Mouse (Mus musculus): ENCODE results near the gene Akr1a1. TPM values are rescaled to one million over a fixed set of nuclear protein-coding genes. Genes with fewer than 3 reads are reported as not detected.

Akr1a1 gene
- total RNA-seq, 1 experiment, result 262 TPM

DNA sequence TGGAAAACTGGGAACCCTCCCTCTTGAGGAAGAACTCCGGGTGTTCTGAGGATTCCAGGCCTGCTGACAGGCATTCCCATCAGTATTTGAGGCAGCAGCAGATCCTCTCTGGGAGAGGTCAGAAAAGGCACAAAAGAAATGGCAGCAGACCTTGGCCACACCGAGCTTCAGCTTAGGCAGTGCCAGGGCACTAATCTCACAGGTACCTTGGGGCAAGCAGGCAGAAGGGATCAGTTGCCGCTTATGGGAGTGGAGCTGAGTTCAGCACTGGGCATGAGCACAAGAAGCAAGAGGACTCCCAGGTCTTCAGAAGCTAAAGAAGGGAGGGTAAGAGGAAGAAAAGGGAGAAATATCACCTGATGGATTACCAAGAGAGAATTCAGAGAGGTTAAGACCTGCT, 6.5 kb upstream of the Akr1a1 start:
- Histone ChIP-seq H3K4me1 (ENCODE audit: control insufficient read depth in 2 of 2, insufficient read depth in 2 of 2, low read length in 2 of 2, poor library complexity in 1 of 2) (peaks cover 12 to 19% of the 10 kb centered on the region in 2 experiments), H3K27ac (ENCODE audit: insufficient read depth, low read depth, low read length, poor library complexity, severe bottlenecking) (peak overlapping the region; percentile 55; the same call in 1 of the 2 replicates), H3K9ac (ENCODE audit: insufficient read depth, low read depth, low read length, poor library complexity, severe bottlenecking) (peak overlapping the region; percentile 44; the same call in 1 of the 2 replicates), H3K9me3 (ENCODE audit: control insufficient read depth, insufficient read depth, low read depth, low read length) (no peaks in the 10 kb centered on the region), H3K4me3 (ENCODE audit: insufficient read depth in 1 of 2, low read depth in 1 of 2, low read length in 2 of 2, poor library complexity in 1 of 2, severe bottlenecking in 1 of 2) (no peak overlapping the region), H3K36me3 (ENCODE audit: control insufficient read depth, insufficient read depth, low read length, poor library complexity, severe bottlenecking) (no peaks in the 10 kb centered on the region)
- in situ Hi-C loops (cut with MboI; ENCODE audit: low sequenced_read_pairs in 2 of 2, unreplicated experiment in 2 of 2), result no loop called here
- DNase-seq (ENCODE audit: low read depth, low spot score), result no peak
- TF ChIP-seq CHD2 (IDR thresholded peaks at IDR 0.05; ENCODE audit: low read depth, low read length) (no peak), HCFC1 (IDR thresholded peaks at IDR 0.05; ENCODE audit: borderline replicate concordance, insufficient read depth, low read length) (no peak), MAFK (IDR thresholded peaks at IDR 0.05; ENCODE audit: insufficient read depth, low read depth, low read length) (no peak), ZC3H11A (IDR thresholded peaks at IDR 0.05; ENCODE audit: borderline replicate concordance, low read depth, low read length) (no peak), ZNF384 (IDR thresholded peaks at IDR 0.05; ENCODE audit: low read depth, low read length) (no peak)

DNA sequence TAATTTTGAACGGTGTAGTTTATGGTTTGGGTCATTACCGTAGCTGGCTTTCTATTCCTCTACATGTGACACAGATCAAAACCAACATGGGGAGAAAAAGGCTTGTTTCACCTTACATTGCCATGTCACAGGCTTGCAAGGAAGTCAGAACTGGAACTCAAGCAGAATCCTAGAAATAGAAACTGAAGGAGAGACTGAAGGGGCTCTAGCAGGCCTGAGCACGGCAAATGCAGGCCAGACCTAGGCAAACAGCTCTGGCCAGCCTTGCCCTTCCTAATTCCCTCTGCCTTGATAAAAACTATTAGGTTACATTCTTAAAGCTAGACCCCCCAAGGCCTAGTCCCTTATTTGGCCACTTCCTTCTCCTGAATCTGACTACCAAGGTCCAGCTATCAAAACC, 4.2 kb upstream of the Akr1a1 start:
- Histone ChIP-seq H3K4me3 (ENCODE audit: insufficient read depth in 1 of 2, low read depth in 1 of 2, low read length in 2 of 2, poor library complexity in 1 of 2, severe bottlenecking in 1 of 2) (no peak overlapping the region), H3K9me3 (ENCODE audit: control insufficient read depth, insufficient read depth, low read depth, low read length) (no peaks in the 10 kb centered on the region), H3K4me1 (ENCODE audit: control insufficient read depth in 2 of 2, insufficient read depth in 2 of 2, low read length in 2 of 2, poor library complexity in 1 of 2) (peaks cover 12 to 17% of the 10 kb centered on the region in 2 experiments), H3K9ac (ENCODE audit: insufficient read depth, low read depth, low read length, poor library complexity, severe bottlenecking) (no peak overlapping the region), H3K27ac (ENCODE audit: insufficient read depth, low read depth, low read length, poor library complexity, severe bottlenecking) (peak overlapping the region; percentile 64; the same call in 1 of the 2 replicates), H3K36me3 (ENCODE audit: control insufficient read depth, insufficient read depth, low read length, poor library complexity, severe bottlenecking) (no peaks in the 10 kb centered on the region)
- no peak for DNase-seq (ENCODE audit: low read depth, low spot score)
- TF ChIP-seq CHD2 (IDR thresholded peaks at IDR 0.05; ENCODE audit: low read depth, low read length) (no peak), ZC3H11A (IDR thresholded peaks at IDR 0.05; ENCODE audit: borderline replicate concordance, low read depth, low read length) (no peak), HCFC1 (IDR thresholded peaks at IDR 0.05; ENCODE audit: borderline replicate concordance, insufficient read depth, low read length) (no peak), ZNF384 (IDR thresholded peaks at IDR 0.05; ENCODE audit: low read depth, low read length) (no peak), MAFK (IDR thresholded peaks at IDR 0.05; ENCODE audit: insufficient read depth, low read depth, low read length) (no peak)
- in situ Hi-C loops (cut with MboI; ENCODE audit: low sequenced_read_pairs in 2 of 2, unreplicated experiment in 2 of 2), result no loop called here

DNA sequence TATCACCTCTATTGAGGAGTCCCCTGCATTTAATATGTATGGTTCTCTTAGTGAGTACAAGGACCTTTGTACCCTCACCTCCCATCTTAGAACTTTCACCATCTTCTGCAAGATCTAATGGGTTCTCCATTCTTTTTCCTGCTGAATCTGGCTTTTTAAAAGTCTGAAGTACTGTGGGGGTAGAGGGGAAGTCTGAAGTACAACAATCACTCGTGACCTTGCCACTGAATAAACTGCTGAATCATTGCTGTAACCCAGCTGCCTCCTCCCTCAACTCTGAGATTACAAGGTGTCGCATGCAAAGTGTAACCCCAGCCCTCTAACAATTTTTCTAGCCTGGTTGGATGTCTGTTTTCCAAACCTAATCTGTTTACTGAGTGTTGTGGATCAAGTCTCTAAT, 3.6 kb upstream of the Akr1a1 start:
- in situ Hi-C loops (cut with MboI; ENCODE audit: low sequenced_read_pairs in 2 of 2, unreplicated experiment in 2 of 2), result no loop called here

DNA sequence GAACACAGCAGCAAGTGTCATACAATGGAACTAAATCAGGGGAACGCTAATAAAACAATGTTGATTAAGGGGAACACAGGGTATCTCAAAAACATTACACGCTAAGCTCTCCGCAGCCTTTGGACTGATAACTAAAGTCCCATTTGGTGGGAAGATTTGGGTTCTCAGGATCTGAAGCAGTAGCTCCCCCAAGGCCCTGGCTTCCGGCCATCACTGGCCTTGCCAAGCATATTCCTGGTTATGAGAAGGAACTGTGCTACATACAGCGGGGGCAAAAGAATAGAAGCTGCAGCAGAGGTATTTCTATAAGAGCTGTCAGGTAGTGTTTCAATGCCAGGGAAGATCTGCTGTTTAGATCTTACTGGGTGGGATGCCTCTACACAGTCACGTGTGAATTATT, 1.7 kb upstream of the Akr1a1 start:
- Histone ChIP-seq H3K9me3 (ENCODE audit: control insufficient read depth, insufficient read depth, low read depth, low read length) (no peaks in the 10 kb centered on the region), H3K4me3 (ENCODE audit: insufficient read depth in 1 of 2, low read depth in 1 of 2, low read length in 2 of 2, poor library complexity in 1 of 2, severe bottlenecking in 1 of 2) (no peak overlapping the region), H3K4me1 (ENCODE audit: control insufficient read depth in 2 of 2, insufficient read depth in 2 of 2, low read length in 2 of 2, poor library complexity in 1 of 2) (peaks cover 12 to 14% of the 10 kb centered on the region in 2 experiments), H3K36me3 (ENCODE audit: control insufficient read depth, insufficient read depth, low read length, poor library complexity, severe bottlenecking) (no peaks in the 10 kb centered on the region), H3K9ac (ENCODE audit: insufficient read depth, low read depth, low read length, poor library complexity, severe bottlenecking) (no peak overlapping the region), H3K27ac (ENCODE audit: insufficient read depth, low read depth, low read length, poor library complexity, severe bottlenecking) (no peak overlapping the region)
- TF ChIP-seq MAFK (IDR thresholded peaks at IDR 0.05; ENCODE audit: insufficient read depth, low read depth, low read length) (no peak), HCFC1 (IDR thresholded peaks at IDR 0.05; ENCODE audit: borderline replicate concordance, insufficient read depth, low read length) (no peak), ZNF384 (IDR thresholded peaks at IDR 0.05; ENCODE audit: low read depth, low read length) (no peak), ZC3H11A (IDR thresholded peaks at IDR 0.05; ENCODE audit: borderline replicate concordance, low read depth, low read length) (no peak), CHD2 (IDR thresholded peaks at IDR 0.05; ENCODE audit: low read depth, low read length) (no peak)
- no peak for DNase-seq (ENCODE audit: low read depth, low spot score)
- in situ Hi-C loops (cut with MboI; ENCODE audit: low sequenced_read_pairs in 2 of 2, unreplicated experiment in 2 of 2), result no loop called here

More for the DNA sequence above, 3.6 kb upstream of the Akr1a1 start:
- DNase-seq (ENCODE audit: low read depth, low spot score), result no peak
- H3K4me3 ChIP-seq (ENCODE audit: insufficient read depth in 1 of 2, low read depth in 1 of 2, low read length in 2 of 2, poor library complexity in 1 of 2, severe bottlenecking in 1 of 2), result no peak overlapping the region
- no peaks in the 10 kb centered on the region for H3K36me3 ChIP-seq (ENCODE audit: control insufficient read depth, insufficient read depth, low read length, poor library complexity, severe bottlenecking)
- H3K4me1 ChIP-seq (ENCODE audit: control insufficient read depth in 2 of 2, insufficient read depth in 2 of 2, low read length in 2 of 2, poor library complexity in 1 of 2), result peaks cover 12 to 17% of the 10 kb centered on the region in 2 experiments
- no peak overlapping the region for H3K9ac ChIP-seq (ENCODE audit: insufficient read depth, low read depth, low read length, poor library complexity, severe bottlenecking)
- no peak overlapping the region; the same call in 1 of the 2 replicates for H3K27ac ChIP-seq (ENCODE audit: insufficient read depth, low read depth, low read length, poor library complexity, severe bottlenecking)
- no peaks in the 10 kb centered on the region for H3K9me3 ChIP-seq (ENCODE audit: control insufficient read depth, insufficient read depth, low read depth, low read length)
- TF ChIP-seq CHD2 (IDR thresholded peaks at IDR 0.05; ENCODE audit: low read depth, low read length) (no peak), MAFK (IDR thresholded peaks at IDR 0.05; ENCODE audit: insufficient read depth, low read depth, low read length) (peak; percentile 86)

DNA sequence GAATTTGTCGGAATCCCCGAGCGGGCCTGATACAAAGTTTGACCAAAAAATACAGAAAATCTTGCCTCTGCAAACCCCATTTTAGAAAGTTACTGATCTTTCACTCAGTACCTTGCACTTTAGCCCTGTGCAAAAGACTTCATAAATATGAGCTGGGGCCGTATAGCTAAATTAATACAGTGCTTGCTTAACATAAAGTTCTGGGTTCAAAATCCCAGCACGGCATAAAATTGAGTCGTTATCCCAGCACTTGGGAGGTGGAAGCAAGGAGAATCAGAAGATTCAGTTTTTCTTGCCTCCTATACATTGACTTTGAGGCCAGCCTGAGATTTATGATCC, 286 bp upstream of the Akr1a1 start:
- H3K27ac ChIP-seq (ENCODE audit: insufficient read depth, low read depth, low read length, poor library complexity, severe bottlenecking), result no peak overlapping the region

More for the DNA sequence above, 286 bp upstream of the Akr1a1 start:
- Histone ChIP-seq H3K36me3 (ENCODE audit: control insufficient read depth, insufficient read depth, low read length, poor library complexity, severe bottlenecking) (no peaks in the 10 kb centered on the region), H3K9me3 (ENCODE audit: control insufficient read depth, insufficient read depth, low read depth, low read length) (no peaks in the 10 kb centered on the region), H3K4me1 (ENCODE audit: control insufficient read depth in 2 of 2, insufficient read depth in 2 of 2, low read length in 2 of 2, poor library complexity in 1 of 2) (peaks cover 8 to 10% of the 10 kb centered on the region in 2 experiments), H3K4me3 (ENCODE audit: insufficient read depth in 1 of 2, low read depth in 1 of 2, low read length in 2 of 2, poor library complexity in 1 of 2, severe bottlenecking in 1 of 2) (peak overlapping the region; percentile 89 to 100), H3K9ac (ENCODE audit: insufficient read depth, low read depth, low read length, poor library complexity, severe bottlenecking) (peak overlapping the region; percentile 43; the same call in 1 of the 2 replicates)
- no peak for TF ChIP-seq MAFK (IDR thresholded peaks at IDR 0.05; ENCODE audit: insufficient read depth, low read depth, low read length)
- no peak for TF ChIP-seq CHD2 (IDR thresholded peaks at IDR 0.05; ENCODE audit: low read depth, low read length)
- TF ChIP-seq HCFC1 (IDR thresholded peaks at IDR 0.05; ENCODE audit: borderline replicate concordance, insufficient read depth, low read length), result no peak
- TF ChIP-seq ZC3H11A (IDR thresholded peaks at IDR 0.05; ENCODE audit: borderline replicate concordance, low read depth, low read length), result no peak
- TF ChIP-seq ZNF384 (IDR thresholded peaks at IDR 0.05; ENCODE audit: low read depth, low read length), result no peak
- no peak for DNase-seq (ENCODE audit: low read depth, low spot score)
- in situ Hi-C loops (cut with MboI; ENCODE audit: low sequenced_read_pairs in 2 of 2, unreplicated experiment in 2 of 2), result no loop called here

All from ES-E14 (cell line).